Mouse (Mus musculus): ENCODE data around the gene Nav1. TPM values are rescaled to one million over a fixed set of nuclear protein-coding genes. Genes with fewer than 3 reads are reported as not detected.
"Not testable (repeated sequence)": the region's sequence is repeated elsewhere in the genome, so short reads cannot be mapped to it uniquely, and the experiment has no call there.

The Nav1 gene
- total RNA-seq, 2 experiments from 2014 or later = 19.6 to 19.8 TPM

DNA sequence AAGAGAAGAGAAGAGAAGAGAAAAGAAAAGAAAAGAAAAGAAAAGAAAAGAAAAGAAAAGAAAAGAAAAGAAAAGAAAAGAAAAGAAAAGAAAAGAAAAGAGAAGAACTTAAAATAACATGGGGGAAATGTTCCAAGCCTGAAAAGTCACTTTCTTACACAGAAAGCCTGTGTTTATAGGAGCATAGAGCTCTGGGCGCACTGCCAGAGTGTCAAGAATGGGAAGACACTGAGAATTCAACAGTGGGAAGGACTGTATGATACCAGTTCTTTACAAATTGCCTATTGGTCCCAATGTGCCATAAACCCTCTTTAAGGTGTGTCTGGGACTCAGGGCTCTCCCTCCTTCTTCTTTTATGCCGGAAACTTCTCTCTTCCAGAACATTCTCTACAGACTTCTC is 103.7 kb downstream of the Nav1 start:
- no peak for DNase-seq (ENCODE audit: low spot score)
- intact Hi-C loops (cut with DNase I) = loop anchor here (5.0 kb wide), 1 partner anchor 36 kb away; no protein-coding TSS in a partner anchor

GRCm38 (mm10) chr1:135502750-135503149 is 104.3 kb downstream of the Nav1 start:
- intact Hi-C loops (cut with DNase I) = loop anchor here (5.0 kb wide), 1 partner anchor 35 kb away; no protein-coding TSS in a partner anchor

DNA sequence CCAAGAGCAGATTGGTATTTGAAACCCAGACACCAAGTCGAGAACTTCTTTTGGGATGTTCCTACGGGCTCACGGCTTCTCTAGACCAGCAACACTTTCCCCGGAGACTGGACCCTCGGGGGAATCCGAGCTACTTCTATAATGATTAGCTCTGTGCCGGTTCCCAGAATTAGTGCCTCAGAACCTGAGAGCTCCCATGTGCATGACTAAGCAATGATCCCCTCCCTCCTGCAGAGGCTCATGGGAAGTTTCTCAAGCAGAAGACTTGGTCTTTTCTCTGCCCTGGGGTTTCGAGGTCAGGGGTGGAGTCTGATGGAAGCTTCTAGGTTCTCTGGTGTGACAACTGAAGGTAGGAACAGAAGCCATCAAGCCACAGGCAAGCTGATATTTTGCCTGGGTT is 105.0 kb downstream of the Nav1 start:
- intact Hi-C loops (cut with DNase I) = loop anchor here (5.0 kb wide), 1 partner anchor 35 kb away; no protein-coding TSS in a partner anchor
- no peak for DNase-seq (ENCODE audit: low spot score)

More at GRCm38 (mm10) chr1:135502750-135503149, 104.3 kb downstream of the Nav1 start:
- DNase-seq (ENCODE audit: low spot score) = no peak

DNA sequence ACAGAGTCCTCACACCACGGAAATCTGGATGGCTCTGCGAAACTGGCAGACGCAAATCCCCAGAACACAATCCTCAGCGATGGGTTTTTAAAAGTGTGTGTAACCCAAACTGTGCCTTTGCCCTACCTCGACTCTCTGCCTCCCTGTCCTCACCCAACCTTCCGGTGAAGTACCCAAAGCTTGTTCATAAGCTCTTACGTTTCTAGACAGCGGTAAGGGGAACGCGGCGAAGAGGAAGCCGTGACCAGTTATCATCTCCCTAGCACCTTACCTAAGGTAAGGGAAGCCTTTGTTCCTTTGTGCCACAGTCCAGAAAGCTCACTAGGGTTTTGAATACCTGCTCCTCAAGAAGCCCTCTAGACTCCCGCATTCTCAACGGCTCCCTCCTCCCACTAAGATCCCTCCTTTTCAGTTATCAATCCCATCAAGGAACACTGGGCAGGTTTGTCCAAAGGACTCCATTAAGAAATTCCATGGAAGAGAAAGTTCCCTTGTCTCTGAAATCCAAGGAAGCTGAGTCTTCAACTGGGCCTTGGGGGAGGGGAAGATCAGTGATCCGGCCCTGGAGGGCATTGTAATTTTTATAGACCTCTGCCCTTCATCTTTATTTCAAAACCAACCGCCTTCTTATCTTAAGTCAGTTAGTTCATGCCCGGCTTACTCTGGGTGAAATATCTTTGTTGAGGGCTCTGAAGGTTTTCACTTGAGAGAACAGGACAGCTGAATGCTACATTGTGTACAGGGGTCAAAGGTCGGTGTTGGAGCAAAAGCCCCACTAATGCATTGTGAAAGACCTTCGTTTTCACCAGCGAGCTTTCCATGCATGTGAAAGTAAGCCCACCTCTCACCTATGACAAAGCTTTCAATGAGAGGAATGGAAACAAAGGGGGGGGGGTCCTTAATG is 108.4 kb downstream of the Nav1 start:
- no peak for DNase-seq (ENCODE audit: low spot score)
- intact Hi-C loops (cut with DNase I) = loop anchor here (5.0 kb wide), 1 partner anchor 34 kb away; no protein-coding TSS in a partner anchor

DNA sequence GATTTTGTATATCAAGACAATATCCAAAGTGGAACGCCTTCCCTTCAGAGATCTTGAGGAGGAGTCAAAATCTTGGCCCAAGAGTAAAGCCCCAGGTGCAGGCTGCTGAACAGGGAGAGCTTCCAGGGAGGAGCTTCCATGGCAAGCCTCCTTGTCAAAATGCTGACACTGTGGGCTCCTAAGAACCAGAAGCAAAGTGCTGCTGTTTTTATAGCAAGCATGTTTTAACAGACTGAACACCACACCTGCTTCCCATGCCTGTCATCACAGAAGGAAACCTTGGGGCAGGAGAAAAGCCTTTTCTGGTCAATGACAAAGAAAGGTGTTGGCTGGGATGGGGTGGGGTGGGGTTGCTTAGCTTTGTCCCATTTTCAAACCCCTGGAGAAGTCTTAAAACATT is 112.0 kb downstream of the Nav1 start:
- no peak for DNase-seq (ENCODE audit: low spot score)
- intact Hi-C loops (cut with DNase I) = loop anchor here (5.0 kb wide), 1 partner anchor 37 kb away; no protein-coding TSS in a partner anchor

DNA sequence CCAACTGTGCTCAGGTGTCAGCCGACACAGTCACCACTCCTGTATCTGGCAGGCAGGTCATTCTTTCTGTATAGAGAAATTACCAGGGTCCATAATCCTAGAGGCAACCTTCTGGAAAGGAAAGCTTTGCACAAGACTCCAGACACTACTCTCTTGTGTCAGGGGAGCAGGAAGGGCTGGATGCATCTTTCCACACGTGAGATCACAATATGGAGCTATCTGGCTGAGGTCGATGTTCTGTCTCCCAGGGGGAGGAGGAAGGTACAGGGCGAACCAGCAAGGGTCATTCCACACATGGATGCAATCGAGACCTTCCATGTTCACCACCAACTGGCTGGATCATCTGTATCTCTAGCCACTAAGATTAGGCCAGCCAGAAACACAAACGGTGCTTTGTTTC is 113.2 kb downstream of the Nav1 start:
- DNase-seq (ENCODE audit: low spot score) = no peak
- intact Hi-C loops (cut with DNase I) = no loop called here

GRCm38 (mm10) chr1:135492406-135492805 is 114.7 kb downstream of the Nav1 start:
- intact Hi-C loops (cut with DNase I) = no loop called here
- DNase-seq (ENCODE audit: low spot score) = no peak

DNA sequence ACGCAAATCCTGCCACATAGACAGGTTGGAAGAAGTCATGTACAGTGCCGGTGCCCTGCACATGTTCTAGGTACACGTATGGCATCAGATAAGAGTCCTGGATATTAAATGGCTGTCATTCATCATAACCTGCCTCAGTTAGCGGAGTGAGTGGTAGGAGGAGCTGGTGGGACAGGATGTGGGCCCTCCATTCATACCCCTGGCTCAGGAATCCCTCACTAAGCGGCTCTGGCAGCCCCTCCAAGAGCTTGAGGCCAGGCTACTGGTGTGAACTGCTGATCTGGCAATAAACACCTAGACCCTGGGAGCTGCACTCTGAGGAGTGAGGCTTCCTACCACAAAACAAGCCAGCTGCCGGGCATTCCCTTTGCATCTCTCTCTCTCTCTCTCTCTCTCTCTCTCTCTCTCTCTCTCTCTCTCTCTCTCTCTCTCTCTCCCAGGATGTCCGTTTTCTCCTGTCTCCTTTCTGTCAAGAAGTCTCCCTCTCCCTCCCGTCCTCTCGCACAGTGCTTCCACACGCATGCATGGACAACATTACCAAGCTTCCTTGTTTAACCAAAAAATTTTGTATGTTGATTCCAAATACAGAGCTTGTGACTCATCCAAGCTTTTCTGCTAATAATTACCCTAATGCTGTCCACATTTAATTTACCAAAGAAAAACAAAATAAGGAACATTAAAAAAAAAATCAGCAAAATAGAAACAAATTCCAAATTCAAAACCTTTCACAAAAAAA is 116.0 kb downstream of the Nav1 start:
- no peak for DNase-seq (ENCODE audit: low spot score)
- intact Hi-C loops (cut with DNase I) = no loop called here

GRCm38 (mm10) chr1:135488879-135489278 is 118.2 kb downstream of the Nav1 start:
- intact Hi-C loops (cut with DNase I) = no loop called here
- DNase-seq (ENCODE audit: low spot score) = no peak

- intact Hi-C loops (cut with DNase I) = no loop called here
- no peak for DNase-seq (ENCODE audit: low spot score)
Observed at GRCm38 (mm10) chr1:135485179-135485578, 121.9 kb downstream of the Nav1 start.

- intact Hi-C loops (cut with DNase I); DNase-seq (ENCODE audit: low spot score): not testable (repeated sequence)
Observed at GRCm38 (mm10) chr1:135484503-135485051, 122.5 kb downstream of the Nav1 start.

DNA sequence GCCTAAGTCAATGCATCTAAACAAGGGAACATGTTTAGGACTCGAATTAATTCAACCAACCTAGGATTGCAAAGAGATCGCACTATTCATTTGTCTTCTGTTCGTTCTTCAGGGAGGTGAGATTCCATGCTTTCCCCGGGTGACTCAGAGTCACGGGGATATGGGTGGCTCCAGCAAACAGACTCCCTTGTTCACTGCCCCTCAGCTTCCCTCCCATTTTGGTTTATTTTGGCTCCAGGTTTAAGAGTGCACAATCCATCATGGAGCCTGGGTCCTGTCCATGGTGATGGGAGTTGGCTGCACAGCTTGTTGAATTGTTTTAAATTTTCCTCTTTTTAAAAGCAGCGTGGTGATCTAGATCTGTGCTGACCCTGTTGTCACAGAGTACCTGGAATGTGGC is 123.1 kb downstream of the Nav1 start:
- intact Hi-C loops (cut with DNase I) = no loop called here
- DNase-seq (ENCODE audit: low spot score) = no peak

GRCm38 (mm10) chr1:135482666-135483065 is 124.4 kb downstream of the Nav1 start:
- intact Hi-C loops (cut with DNase I) = no loop called here
- DNase-seq (ENCODE audit: low spot score) = no peak

DNA sequence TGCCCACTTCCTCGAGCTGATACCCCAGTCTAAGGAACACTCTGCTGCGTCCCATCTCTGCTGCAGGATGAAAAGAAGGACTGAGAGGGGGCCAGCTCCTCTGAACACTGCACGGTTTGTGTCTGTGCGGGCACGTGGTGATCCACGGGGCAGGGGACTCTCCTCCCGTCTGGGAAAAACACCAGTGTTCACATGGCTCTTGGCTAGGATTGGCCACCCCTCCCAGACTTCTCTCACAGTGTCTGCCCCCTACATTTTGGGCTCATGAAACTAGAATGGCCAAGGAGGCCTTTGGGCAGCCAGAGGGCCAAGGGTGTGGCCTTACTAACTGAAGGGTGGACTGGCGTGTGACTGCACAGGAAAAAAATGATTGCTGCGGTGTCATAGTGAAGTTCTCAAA is 125.4 kb downstream of the Nav1 start:
- intact Hi-C loops (cut with DNase I) = no loop called here
- peak; percentile 55 for DNase-seq (ENCODE audit: low spot score)

- DNase-seq (ENCODE audit: low spot score) = no peak
- intact Hi-C loops (cut with DNase I) = no loop called here
Observed at GRCm38 (mm10) chr1:135480815-135481214, 126.3 kb downstream of the Nav1 start.

- intact Hi-C loops (cut with DNase I) = no loop called here
- no peak for DNase-seq (ENCODE audit: low spot score)
Observed at GRCm38 (mm10) chr1:135475571-135475895, 131.6 kb downstream of the Nav1 start.

DNA sequence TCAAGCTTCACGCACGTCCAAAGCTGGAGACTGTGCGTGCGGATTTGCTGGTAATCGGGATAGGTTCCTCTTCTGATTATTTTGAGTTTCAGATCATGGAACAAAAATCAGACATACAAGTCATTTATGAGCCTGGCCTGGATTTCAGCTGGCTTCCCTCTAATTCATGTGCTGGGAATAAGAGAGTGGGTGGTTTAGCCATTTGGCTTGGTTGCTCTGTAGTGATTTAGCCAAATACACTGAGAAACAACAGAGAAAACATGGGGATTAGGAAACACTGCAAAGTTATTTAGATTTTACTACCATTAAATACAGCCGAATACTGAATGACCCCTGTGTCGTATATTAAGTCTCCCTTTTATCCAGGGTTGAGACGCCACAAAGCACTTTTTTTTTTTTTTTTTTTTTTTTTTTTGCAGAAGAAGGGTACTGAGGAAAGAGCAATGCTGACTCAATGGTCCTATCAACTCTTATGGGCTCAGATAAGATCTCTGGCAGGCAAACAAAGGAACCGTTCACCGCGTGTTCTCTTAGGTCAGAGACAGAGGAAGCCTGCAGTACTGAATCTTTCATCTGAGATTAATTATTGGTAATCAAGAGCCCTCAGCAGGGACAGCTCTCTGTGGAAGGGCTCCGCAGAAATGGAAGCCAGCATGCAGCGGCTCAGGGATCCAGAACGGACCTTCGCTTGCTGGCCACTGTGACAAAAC is 132.1 kb downstream of the Nav1 start:
- intact Hi-C loops (cut with DNase I) = no loop called here
- no peak for DNase-seq (ENCODE audit: low spot score)

GRCm38 (mm10) chr1:135472536-135472935 is 134.6 kb downstream of the Nav1 start:
- intact Hi-C loops (cut with DNase I) = no loop called here
- no peak for DNase-seq (ENCODE audit: low spot score)

DNA sequence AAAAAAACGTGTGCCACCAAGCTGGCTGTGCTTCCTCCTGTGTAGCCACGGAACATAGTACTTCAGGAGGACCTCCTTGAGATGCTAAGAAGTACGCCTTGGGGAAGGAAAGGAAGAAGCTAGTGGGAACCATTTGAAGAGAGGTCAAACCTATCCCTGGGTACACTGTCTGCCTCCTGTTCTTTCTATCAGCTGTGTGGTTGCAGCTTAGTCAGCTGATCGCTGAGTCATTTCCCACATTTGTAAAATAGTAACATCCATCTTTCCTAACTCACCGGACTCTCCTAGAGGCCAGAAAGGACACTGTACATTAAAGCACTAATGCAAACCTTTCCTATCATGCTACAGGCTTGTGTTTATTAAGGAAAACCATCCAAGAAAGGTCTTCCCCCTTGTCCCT is 135.4 kb downstream of the Nav1 start:
- no peak for DNase-seq (ENCODE audit: low spot score)
- intact Hi-C loops (cut with DNase I) = no loop called here

GRCm38 (mm10) chr1:135470546-135470945 is 136.5 kb downstream of the Nav1 start:
- intact Hi-C loops (cut with DNase I) = no loop called here
- no peak for DNase-seq (ENCODE audit: low spot score)
